Mouse (Mus musculus) gastrocnemius, adult 2 months (tissue): ENCODE data around the gene Maml3. TPM values are rescaled to one million over a fixed set of nuclear protein-coding genes. Genes with fewer than 3 reads are reported as not detected.

Experiments
- DNase-seq: peaks from one replicate; pipeline ENCODE4 v3.0.0; 2022
- H3K27ac ChIP-seq: fragments of 200-600 bp; 2 replicates; pipeline ENCODE4 v1.8.1; 2022; ENCODE audit warnings: mild to moderate bottlenecking
- H3K4me3 ChIP-seq: fragments of 200-600 bp; 2 replicates; pipeline ENCODE4 v1.8.1; 2022; ENCODE audit warnings: mild to moderate bottlenecking, moderate library complexity
- CTCF ChIP-seq: fragments of 200-600 bp; IDR thresholded peaks from 2 replicates; pipeline ENCODE4 v1.8.1; 2022; ENCODE audit warnings: antibody characterized with exemption, mild to moderate bottlenecking, moderate library complexity
- intact Hi-C: fragments of 180-260 bp; cut with DNase I; formaldehyde crosslinking; loops from one replicate; pipeline ENCODE4 v1.15.1; 2025
- total RNA-seq, 2 experiments: library from RNA; stranded (reverse); gene quantifications; 2 replicates each; pipeline ENCODE4 v1.2.3; 2021

Gene Maml3
- total RNA-seq, 2 experiments from 2014 or later = 2.0 to 2.5 TPM

DNA sequence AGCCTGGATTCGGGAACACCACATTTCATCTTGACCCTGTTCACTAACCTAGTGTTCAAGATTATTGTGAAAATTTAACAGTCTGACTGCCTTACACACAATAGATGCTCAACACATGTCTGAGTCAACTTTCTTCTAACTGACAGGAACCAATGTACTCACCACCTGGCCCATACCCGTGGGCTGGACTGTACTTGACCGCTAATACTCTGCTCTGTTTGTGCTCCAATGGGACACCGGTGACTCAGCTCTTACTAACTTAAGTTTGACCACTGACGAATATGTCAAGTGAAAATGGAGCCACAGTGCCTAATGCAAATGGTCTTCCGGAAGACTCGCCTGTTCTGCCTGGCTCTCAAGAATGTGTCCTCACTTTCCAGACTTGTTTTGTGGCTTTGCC is 44.0 kb downstream of the Maml3 start:
- TF ChIP-seq CTCF = no peak
- intact Hi-C loops = no loop called here
- DNase-seq = no peak
- no peak overlapping the region for H3K27ac ChIP-seq
- no peak overlapping the region for H3K4me3 ChIP-seq

DNA sequence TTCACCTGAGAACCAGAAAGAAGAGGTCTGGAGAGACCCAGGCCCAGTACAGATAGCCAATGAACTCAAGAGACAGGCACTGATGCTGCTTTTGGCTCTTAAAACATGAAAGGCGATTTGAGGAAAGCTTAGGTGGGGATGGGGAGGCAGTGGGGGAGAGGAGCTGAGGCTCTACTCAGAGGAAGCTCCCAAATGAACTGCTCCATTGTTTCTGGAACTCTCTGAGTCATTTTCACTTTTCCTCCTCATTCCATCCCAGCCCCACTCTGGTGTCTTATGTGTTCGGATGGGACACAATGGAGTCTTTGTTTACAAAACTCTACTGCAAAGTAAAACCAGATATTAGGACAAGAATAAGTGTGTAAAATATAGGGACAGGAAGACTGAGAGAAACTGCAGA is 53.1 kb downstream of the Maml3 start:
- intact Hi-C loops = no loop called here
- Histone ChIP-seq H3K27ac (no peak overlapping the region), H3K4me3 (no peak overlapping the region)
- no peak for DNase-seq
- no peak for TF ChIP-seq CTCF

DNA sequence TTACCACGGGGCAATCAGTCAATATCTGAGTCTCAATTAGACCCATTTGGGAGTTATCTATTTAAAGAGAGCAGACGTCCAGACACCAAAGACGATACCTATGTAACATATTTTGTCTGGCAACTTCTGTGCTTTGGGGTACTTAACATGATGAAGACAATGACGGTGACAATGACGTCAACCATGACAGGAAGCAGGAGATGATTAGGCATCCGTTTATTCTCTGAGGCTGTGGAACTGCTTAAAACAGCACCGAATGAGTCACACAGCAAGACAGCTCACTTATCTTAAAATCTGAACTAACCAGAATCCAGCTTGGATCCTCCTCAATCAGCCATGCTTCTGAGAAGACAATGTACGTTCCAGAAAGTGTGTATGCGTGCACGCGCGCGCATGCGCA is 56.8 kb downstream of the Maml3 start:
- Histone ChIP-seq H3K27ac (0 out of 2 replicates have a peak overlapping the region, but pooled peaks have one; percentile 89), H3K4me3 (no peak overlapping the region)
- no peak for DNase-seq
- no peak for TF ChIP-seq CTCF
- intact Hi-C loops = no loop called here

DNA sequence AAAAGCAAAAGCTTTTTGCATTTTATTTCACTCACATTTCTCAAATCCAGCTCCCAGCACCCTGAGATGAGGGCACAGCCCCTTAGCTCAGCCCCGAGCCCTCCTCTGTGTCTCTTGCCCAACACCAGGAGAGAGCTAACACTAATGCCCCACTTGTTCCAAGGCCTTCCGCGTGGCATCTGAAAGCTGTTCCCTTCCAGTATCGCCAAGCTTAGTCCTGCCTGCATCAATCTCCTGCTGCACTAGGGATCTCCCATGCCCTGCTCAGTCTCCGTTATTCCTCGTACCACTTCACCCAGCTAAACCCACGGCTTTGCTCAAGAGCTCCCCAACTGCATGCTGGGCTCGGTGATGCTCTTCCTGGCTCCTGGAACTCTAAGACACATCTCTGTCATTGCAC is 57.3 kb downstream of the Maml3 start:
- intact Hi-C loops = loop anchor here (1.0 to 2.0 kb wide), 2 partner anchors 55 to 149 kb away; no protein-coding TSS in a partner anchor
- DNase-seq = no peak
- Histone ChIP-seq H3K27ac (peak overlapping the region; percentile 89), H3K4me3 (peak overlapping the region; percentile 71)
- no peak for TF ChIP-seq CTCF

DNA sequence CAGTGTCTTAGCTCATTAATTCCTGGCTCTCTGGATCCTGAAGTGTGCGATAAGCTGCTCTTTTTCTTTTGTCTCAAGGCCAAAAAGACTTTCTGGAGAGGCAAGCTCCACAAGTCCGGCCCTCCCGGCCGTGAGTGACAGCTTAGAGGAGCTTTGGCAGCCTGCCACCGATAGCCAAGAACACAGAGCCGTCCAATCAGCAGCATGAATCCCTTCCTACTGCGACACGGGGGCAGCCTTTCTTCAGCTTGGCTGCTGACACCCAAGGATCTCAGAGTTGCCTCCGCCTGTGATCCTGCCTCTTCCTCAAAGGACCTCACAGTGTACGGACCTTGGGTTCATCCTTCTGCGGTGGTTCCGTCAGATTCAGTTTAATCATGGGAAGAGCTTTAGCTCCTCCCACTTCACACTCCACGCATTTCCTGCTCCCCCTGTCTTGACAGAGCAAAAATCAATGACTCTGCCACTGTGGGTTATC is 57.9 kb downstream of the Maml3 start:
- DNase-seq = peak; percentile 95
- H3K27ac ChIP-seq = peak overlapping the region; percentile 89
- peak overlapping the region; percentile 71 for H3K4me3 ChIP-seq
- intact Hi-C loops = loop anchor here (1.0 to 2.0 kb wide), 2 partner anchors 55 to 150 kb away; no protein-coding TSS in a partner anchor
- TF ChIP-seq CTCF = peak; percentile 11; the same call in 1 of the 2 replicates

DNA sequence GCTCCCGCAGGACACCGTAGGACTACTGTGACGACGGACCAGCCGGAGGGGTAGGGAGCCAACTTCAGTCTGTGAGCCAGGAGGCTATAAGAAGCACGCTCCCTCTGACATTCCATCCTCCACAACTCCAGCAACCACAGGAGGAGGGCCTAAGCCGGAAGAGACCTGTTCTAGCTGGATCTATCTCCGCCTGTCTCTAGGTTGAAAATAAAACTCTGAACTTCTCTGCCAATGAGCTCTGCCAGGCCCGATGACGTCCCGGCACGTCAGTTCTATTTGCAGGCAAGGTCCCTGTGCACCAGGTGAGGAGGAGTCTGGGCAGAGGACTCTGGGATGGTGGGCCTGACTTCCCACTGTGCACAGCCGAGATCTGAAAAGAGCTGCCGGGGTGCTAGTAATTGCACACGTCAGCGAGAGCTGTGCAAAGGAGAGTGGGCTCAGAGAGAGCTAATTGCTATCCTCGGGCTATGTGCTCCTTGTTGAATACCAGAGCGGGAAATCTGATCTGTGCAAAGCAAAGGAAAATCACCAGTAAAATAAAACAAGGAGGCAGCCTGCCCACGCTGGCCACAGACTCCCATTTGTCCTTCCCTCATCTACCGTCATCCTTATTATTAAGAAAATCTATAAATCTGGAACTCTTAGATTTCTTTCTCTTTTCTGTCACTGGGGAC is 58.7 kb downstream of the Maml3 start:
- peak; percentile 87 for DNase-seq
- peak overlapping the region; percentile 71 for H3K4me3 ChIP-seq
- H3K27ac ChIP-seq = peak overlapping the region; percentile 89
- intact Hi-C loops = loop anchor here (2.0 kb wide), 1 partner anchor 151 kb away; no protein-coding TSS in a partner anchor
- TF ChIP-seq CTCF = no peak

DNA sequence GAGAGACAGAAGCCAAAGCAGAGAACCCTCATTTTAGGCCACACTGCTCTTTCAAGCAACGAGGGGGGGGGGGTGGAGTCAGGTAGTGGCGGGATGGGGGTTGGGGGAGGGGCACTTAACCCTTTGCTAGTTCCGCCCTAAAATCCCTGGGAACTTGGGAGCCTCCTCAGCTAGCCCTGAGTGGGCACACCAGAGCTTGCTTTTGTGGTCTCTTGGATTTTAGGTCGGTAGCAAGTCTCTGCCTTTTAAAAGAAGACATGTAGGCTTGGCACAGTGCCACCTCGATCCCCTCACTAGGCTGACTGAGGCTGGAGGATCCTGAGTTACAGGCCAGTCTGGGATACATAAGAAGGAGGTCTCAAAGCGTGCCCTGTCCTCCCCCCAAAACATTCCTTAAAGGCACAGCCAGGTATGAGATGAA is 59.6 kb downstream of the Maml3 start:
- Histone ChIP-seq H3K4me3 (peak overlapping the region; percentile 71), H3K27ac (peak overlapping the region; percentile 89)
- DNase-seq = no peak
- intact Hi-C loops = no loop called here
- TF ChIP-seq CTCF = no peak

DNA sequence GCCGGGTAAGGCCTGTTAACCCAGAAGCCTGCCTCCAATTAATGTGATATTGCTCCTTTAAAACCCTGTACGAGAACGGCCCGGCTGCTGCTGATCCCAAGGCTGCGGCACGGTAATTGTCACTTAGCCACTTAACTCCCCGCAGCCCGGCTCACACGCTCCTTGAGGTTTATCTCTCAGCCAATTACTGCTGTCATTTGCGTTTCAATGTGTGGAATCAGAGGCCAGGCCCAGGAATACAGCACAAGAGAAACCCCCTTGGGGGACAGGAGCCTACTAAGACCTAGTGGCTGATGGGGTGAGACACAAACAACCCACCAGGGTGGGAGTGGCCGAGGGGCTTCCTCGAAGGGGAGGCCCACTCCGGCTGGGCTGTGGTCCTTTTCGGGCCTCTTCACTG is 60.2 kb downstream of the Maml3 start:
- Histone ChIP-seq H3K4me3 (peak overlapping the region; percentile 4), H3K27ac (peak overlapping the region; percentile 63)
- no peak for TF ChIP-seq CTCF
- intact Hi-C loops = no loop called here
- no peak for DNase-seq

DNA sequence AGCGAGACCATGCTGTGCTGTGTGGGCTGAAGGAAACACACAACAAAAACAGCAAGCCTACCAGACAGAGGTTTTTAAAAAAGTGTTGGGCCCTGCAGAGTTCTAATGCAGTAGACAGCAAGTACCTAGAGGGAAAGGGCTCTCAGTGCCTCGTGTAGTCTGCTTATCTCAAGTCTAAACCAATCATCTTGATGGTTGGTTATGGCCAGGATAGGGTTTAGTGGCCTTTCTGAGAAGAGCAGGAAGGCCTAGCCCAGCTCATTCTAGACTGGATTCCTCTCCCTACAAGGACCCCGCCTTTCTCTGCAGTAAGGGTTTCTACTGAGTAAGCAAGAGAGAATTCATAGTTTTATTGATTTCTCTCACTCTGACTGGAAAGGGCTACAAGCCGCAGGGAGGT is 61.0 kb downstream of the Maml3 start:
- no peak overlapping the region for H3K4me3 ChIP-seq

DNA sequence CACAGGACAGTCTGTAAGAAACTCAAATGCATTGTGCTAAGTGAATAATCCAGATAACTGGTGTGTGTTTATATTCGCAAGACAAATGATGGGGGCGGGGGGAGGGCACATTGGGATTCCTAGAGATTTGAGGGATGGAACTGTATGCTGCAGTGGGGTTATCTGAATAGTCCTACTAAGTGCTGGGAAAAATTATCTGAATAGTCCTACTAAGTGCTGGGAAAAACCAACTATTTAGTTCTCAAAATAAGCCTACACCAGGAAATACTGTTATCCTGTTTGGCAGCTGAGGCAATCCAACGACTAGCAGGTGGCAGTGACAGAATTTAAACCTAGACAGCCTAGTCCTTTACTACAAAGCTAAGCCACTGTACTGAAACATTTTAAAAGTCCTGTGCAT is 62.2 kb downstream of the Maml3 start:
- Histone ChIP-seq H3K4me3 (no peak overlapping the region), H3K27ac (no peak overlapping the region)
- no peak for DNase-seq
- TF ChIP-seq CTCF = no peak
- intact Hi-C loops = no loop called here

More for the DNA sequence above, 61.0 kb downstream of the Maml3 start:
- TF ChIP-seq CTCF = no peak
- H3K27ac ChIP-seq = peak overlapping the region; percentile 63
- intact Hi-C loops = no loop called here
- DNase-seq = no peak

DNA sequence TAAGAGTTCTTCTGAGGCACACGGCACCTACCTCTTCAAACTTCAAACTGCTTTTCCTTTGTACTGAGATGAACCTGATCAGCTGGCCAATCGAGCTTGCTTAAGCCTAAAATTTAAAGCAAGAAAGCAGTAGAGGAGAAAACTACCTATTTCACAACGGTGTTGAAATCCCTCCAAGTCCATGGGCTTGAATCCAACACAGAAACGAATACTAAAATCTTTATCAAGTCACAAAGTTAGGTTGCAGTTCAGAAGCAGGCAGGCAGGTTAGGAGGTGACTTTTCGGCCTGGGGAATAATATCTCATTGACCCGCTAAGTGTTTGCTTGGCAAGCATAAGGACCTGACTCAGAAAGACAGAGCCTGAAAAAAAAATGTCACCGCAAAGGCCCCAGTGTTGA is 64.9 kb downstream of the Maml3 start:
- DNase-seq = no peak
- Histone ChIP-seq H3K27ac (no peak overlapping the region), H3K4me3 (no peak overlapping the region)
- intact Hi-C loops = no loop called here
- TF ChIP-seq CTCF = no peak

DNA sequence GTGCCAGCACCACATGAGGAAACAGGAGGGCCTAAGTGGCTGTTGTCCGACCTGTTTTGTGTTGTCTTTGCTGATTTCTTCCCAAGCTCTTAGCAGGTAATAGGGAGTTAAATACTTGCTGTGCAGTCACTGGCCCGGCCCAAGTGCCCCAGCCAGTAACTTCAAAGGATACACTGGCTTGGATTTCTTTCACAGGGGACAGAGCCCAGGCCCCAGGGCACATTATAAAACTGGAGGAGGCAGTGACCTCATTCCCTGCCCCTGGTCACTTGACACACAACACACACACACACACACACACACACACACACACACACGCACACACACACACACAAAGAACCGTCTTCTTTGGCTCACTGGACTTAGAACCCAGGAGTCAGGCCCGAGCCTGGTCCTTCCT is 67.6 kb downstream of the Maml3 start:
- Histone ChIP-seq H3K4me3 (no peak overlapping the region), H3K27ac (no peak overlapping the region)
- intact Hi-C loops = no loop called here
- DNase-seq = no peak
- no peak for TF ChIP-seq CTCF

DNA sequence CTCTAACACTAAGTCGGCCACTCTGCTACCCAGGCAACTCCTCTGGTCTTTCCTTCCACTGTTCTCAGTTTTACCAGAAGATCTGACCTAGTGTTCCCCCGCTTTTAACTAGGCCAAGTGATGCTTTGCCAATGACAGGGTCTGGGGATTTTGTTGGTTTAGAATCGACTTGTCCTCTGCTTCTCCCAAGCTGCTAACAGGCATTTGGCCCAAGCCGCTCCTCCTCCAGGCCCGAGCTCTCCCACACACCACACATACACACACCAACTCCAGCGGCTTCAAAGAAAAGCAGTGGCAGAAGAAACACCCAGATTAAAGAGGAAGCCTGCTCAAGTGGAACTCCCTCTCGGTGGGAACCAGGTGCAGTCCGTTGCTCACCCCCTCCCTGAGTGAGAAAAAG is 69.5 kb downstream of the Maml3 start:
- intact Hi-C loops = no loop called here
- no peak for DNase-seq
- Histone ChIP-seq H3K27ac (peak overlapping the region; percentile 38; the same call in 1 of the 2 replicates), H3K4me3 (no peak overlapping the region)
- no peak for TF ChIP-seq CTCF
